Mouse (Mus musculus) erythroblast, embryonic 14.5 days (primary cell): ENCODE measurements around the gene Flt3l.

Experiments
- GATA1 ChIP-seq: IDR thresholded peaks from 2 replicates; pipeline ENCODE4 v1.6.1; 2012; ENCODE audit warnings: low read length, inconsistent platforms, mixed read lengths
- TAL1 ChIP-seq: IDR thresholded peaks from 3 replicates; pipeline ENCODE4 v1.6.1; 2012; ENCODE audit warnings: low read length, inconsistent platforms, mixed read lengths

DNA sequence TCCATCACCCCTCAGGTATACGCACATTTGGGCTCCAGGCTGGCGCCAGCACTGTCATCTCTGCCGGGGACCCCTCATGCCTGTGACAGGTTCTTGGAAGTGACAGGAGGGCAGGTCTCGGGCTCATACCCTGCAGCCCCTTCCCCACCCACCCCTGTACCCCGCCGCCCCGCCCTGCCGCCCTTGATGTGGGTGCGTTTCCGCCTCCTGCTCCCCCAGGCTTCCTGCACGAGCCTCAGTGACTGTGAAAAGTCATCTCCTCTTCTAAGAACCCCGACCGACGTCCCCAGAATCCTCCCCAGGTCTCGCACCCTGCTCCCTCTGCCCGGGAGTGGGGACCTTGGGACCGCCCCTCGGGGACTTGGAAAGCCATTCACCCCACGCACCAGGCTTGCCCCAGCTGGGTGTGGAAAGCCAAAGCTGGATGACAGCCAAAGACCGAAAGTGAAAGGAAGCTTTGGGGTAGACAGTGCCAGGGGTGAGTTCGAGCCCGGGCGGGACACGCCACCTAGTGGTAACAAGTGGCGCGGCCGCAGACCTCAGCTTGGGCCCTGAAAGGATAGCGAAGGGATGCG lies at the start of gene Flt3l, which contains the start of gene Gm45713:
- TF ChIP-seq GATA1 (no peak), TAL1 (no peak)
